Mouse (Mus musculus) embryonic fibroblast, embryonic 13.5 days (primary cell): ENCODE measurements at regions not wholly inside any gene's neighbourhood (a gene's known extent, or its start where the extent isn't known, plus 50 kb on each side); places are given as distances from the start of the nearest gene placed in this dataset.

Source experiments
- CTCF ChIP-seq: IDR thresholded peaks from 2 replicates; pipeline ENCODE4 v1.5.1; 2011; ENCODE audit warnings: mild to moderate bottlenecking, control low read depth, low read length, moderate library complexity, borderline replicate concordance; ENCODE audit not compliant: insufficient read depth
- POLR2A ChIP-seq: IDR thresholded peaks from 2 replicates; pipeline ENCODE4 v1.6.1; 2011; ENCODE audit warnings: low read depth, mild to moderate bottlenecking, control low read depth, low read length, moderate library complexity

GRCm38 (mm10) chr1:154096911-154097310 lies 104.1 kb upstream of the Zfp648 start:
- no peak for TF ChIP-seq CTCF
- TF ChIP-seq POLR2A: no peak
